Mouse (Mus musculus) bone marrow macrophage, adult 2 months (primary cell): ENCODE results near the gene Gm45021.

Experiments used
- CTCF ChIP-seq: IDR thresholded peaks from 2 replicates; pipeline ENCODE4 v1.5.1; 2012; ENCODE audit warnings: low read depth, mild to moderate bottlenecking, low read length, moderate library complexity
- POLR2A ChIP-seq: IDR thresholded peaks from 2 replicates; pipeline ENCODE4 v1.6.1; 2012; ENCODE audit warnings: mild to moderate bottlenecking, low read depth, low read length, borderline replicate concordance

DNA sequence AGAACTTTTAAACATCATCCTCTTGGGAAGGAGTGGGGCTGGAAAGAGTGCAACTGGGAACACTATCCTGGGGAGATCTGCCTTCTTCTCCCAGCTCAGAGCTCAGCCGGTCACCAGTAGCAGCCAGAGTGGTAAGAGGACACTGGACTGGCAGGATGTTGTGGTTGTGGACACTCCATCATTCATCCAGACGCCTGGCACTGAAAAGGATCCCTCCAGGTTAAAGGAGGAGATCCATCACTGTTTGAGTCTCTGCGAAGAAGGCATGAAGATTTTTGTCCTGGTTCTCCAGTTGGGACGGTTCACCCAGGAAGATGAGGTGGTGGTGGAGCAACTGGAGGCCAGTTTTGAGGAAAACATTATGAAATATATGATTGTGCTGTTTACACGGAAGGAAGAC, 69.3 kb downstream of the Gm45021 start:
- TF ChIP-seq CTCF (no peak), POLR2A (no peak)
